Mouse (Mus musculus): ENCODE results near the gene Utp4. TPM values are rescaled to one million over a fixed set of nuclear protein-coding genes. Genes with fewer than 3 reads are reported as not detected.

The Utp4 gene
- total and polyA plus RNA-seq, 2 experiments: 8.0 to 14.9 TPM

DNA sequence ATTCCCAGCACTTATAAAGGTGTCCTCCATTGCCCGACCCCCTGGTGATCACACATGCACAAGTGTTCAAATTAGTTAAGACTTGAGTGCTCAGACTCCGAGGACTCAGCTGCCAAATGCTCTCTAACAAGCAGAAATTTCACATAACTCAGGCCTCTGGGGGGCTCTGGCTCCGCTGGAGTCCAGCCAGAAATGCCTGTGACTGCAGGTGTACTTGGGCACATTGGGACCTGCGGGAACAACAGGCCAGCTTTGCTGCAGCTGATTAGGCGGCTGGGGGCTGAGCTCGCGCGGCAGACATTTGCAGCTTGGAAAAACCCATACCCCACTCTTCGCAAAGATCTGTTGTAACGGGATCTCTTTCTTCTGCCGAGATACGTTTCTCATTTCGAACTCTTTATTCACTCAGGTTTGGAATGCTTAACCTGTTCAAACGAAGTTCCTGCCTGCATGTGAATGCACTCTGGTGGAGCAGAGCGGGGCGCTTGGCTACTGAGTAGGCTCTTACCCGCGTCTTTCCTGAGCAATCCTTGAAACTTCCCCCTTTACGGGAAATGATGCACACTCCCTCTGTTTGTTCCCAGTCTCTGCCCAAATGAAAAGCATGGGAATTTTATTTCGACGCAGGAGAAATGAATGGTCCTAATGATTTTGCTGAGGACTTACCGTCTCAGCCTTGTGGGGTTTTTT, 39.1 kb downstream of the Utp4 start:
- H3K4me1 ChIP-seq (ENCODE audit: control insufficient read depth, insufficient read depth, low read length): peaks cover 2% of the 10 kb centered on the region
- 36% methylated on average over 22 of the region's 22 CpGs for WGBS
- TF ChIP-seq POLR2A (IDR thresholded peaks at IDR 0.05; ENCODE audit: extremely low read depth, insufficient read depth, low read length) (no peak), CTCF (IDR thresholded peaks at IDR 0.05; ENCODE audit: low read depth, low read length) (no peak)
- no peak for DNase-seq (ENCODE audit: extremely low read depth, low read depth, low spot score)
- 0 out of 2 replicates have a peak overlapping the region, but pooled peaks have one; percentile 8 for H3K4me3 ChIP-seq (ENCODE audit: insufficient read depth, low read depth, low read length)
- H3K79me2 ChIP-seq (ENCODE audit: control insufficient read depth, insufficient read depth, low read length): peaks cover 4% of the 10 kb centered on the region; the same call in 1 of the 2 replicates
- H3K9ac ChIP-seq (ENCODE audit: low read depth, low read length): peak overlapping the region; percentile 42; the same call in 1 of the 2 replicates
- H3K27ac ChIP-seq (replicated peaks; ENCODE audit: insufficient read depth, low read depth, low read length): no peak overlapping the region
- H3K27me3 ChIP-seq (ENCODE audit: control insufficient read depth, insufficient read depth, low read length): no peaks in the 10 kb centered on the region
- H3K36me3 ChIP-seq (ENCODE audit: control insufficient read depth, insufficient read depth, low read length): no peaks in the 10 kb centered on the region

DNA sequence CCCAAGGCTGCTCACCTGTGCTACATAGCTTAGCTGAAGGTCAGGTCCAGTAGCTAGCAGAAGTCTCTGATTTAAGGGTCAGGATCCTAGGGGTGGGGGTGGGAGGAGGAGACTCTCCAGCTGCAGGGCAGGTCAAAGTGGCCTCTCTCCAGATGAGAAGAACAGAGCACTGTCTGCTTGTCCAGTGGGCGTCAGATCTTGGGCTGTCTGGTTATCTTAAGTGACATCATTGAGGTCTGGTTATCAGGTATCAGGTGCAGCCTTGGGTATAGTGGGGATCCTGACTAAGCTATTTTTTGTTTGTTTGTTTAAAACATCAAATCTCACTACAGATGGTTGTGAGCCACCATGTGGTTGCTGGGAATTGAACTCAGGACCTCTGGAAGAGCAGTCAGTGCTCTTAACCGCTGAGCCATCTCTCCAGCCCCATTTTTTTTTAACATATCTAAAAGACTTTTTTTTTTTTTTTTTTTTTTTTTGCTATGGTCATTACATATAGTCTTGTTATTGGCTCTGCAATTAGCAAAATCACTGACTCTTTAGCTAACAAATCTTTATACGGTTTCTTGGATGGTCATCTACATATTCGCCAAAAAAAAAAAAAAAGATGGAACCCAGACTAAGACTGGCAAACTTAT, 40.2 kb downstream of the Utp4 start:
- no peak overlapping the region for H3K9ac ChIP-seq (ENCODE audit: low read depth, low read length)
- 91% methylated on average over 4 of the region's 4 CpGs for WGBS
- H3K4me1 ChIP-seq (ENCODE audit: control insufficient read depth, insufficient read depth, low read length): peaks cover 2% of the 10 kb centered on the region
- no peak overlapping the region for H3K27ac ChIP-seq (replicated peaks; ENCODE audit: insufficient read depth, low read depth, low read length)
- no peak overlapping the region for H3K4me3 ChIP-seq (ENCODE audit: insufficient read depth, low read depth, low read length)
- DNase-seq (ENCODE audit: extremely low read depth, low read depth, low spot score): no peak
- H3K27me3 ChIP-seq (ENCODE audit: control insufficient read depth, insufficient read depth, low read length): no peaks in the 10 kb centered on the region
- H3K79me2 ChIP-seq (ENCODE audit: control insufficient read depth, insufficient read depth, low read length): peaks cover 9% of the 10 kb centered on the region; the same call in 1 of the 2 replicates
- no peaks in the 10 kb centered on the region for H3K36me3 ChIP-seq (ENCODE audit: control insufficient read depth, insufficient read depth, low read length)
- no peak for TF ChIP-seq CTCF (IDR thresholded peaks at IDR 0.05; ENCODE audit: low read depth, low read length)
- TF ChIP-seq POLR2A (IDR thresholded peaks at IDR 0.05; ENCODE audit: extremely low read depth, insufficient read depth, low read length): no peak

DNA sequence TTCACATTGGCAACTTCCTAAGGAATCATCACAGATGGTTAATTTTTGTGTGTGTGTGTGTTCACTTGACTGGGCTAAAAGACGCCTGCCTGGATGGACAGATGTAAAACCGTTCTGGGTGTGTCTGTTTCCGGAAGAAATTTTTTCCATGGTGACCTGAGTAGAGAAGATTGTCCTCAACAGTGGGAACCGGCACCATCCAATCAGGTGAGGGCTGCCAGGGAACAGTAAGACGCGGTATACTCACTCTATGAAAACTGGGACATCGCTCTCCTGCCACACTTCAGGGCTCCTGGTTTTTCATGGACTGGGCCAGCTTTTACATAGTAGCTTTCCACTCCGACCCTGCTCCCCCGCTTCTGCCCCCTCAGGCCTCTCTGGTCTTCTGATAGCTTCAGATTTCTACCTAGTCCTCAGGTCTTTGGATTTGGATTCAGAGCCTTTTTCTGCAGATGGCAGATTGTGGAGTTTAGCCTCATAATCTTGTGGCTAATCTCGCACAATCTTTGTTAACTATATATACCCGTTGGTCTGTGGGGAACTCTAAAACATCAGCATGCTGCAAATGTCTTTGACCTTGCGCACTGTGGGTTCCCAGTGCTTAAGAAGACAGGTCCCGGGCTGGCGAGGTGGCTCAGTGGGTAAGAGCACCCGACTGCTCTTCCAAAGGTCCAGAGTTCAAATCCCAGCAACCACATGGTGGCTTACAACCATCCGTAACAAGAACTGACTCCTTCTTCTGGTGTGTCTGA, 41.0 kb downstream of the Utp4 start:
- no peak overlapping the region for H3K4me3 ChIP-seq (ENCODE audit: insufficient read depth, low read depth, low read length)
- H3K36me3 ChIP-seq (ENCODE audit: control insufficient read depth, insufficient read depth, low read length): no peaks in the 10 kb centered on the region
- no peak for TF ChIP-seq CTCF (IDR thresholded peaks at IDR 0.05; ENCODE audit: low read depth, low read length)
- TF ChIP-seq POLR2A (IDR thresholded peaks at IDR 0.05; ENCODE audit: extremely low read depth, insufficient read depth, low read length): no peak
- no peak overlapping the region for H3K9ac ChIP-seq (ENCODE audit: low read depth, low read length)
- DNase-seq (ENCODE audit: extremely low read depth, low read depth, low spot score): no peak
- H3K79me2 ChIP-seq (ENCODE audit: control insufficient read depth, insufficient read depth, low read length): peaks cover 9% of the 10 kb centered on the region; the same call in 1 of the 2 replicates
- H3K4me1 ChIP-seq (ENCODE audit: control insufficient read depth, insufficient read depth, low read length): peaks cover 2% of the 10 kb centered on the region
- H3K27me3 ChIP-seq (ENCODE audit: control insufficient read depth, insufficient read depth, low read length): no peaks in the 10 kb centered on the region
- 90% methylated on average over 16 of the region's 16 CpGs for WGBS
- H3K27ac ChIP-seq (replicated peaks; ENCODE audit: insufficient read depth, low read depth, low read length): no peak overlapping the region

DNA sequence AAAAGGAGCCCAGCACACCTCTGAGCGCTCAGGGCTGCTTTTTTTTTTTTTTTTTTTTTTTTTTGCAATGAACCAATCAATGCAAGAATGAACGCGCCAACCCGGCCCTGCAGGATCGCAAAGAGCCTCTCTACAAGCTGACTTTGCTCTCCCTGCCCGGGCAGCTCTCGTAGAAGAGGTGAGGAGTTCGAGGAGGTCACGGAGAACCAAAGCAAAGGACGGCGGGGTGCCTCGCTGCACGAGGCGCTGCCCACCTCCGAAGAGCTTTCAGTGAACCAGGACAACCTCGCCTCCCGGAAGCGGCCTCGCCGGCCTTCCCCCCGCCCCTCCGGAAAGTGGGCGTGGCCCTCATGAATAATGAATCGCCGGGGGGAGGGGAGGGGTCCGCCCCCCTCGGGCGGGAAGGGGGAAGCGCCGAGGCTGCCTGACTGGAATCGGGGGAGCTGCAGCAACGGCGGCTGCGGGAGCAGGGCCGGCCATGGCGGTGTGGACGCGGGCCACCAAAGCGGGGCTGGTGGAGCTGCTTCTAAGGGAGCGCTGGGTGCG, 42.0 kb downstream of the Utp4 start, which contains the start of gene Sntb2:
Gene Sntb2, plus strand, starts transcription at position 427 of the 546 bp plus-strand sequence.
- Histone ChIP-seq H3K4me1 (ENCODE audit: control insufficient read depth, insufficient read depth, low read length) (peaks cover 2% of the 10 kb centered on the region), H3K27ac (replicated peaks; ENCODE audit: insufficient read depth, low read depth, low read length) (peak within 1 kb of the TSS; percentile 71), H3K79me2 (ENCODE audit: control insufficient read depth, insufficient read depth, low read length) (peaks cover 9% of the 10 kb centered on the region; the same call in 1 of the 2 replicates), H3K27me3 (ENCODE audit: control insufficient read depth, insufficient read depth, low read length) (no peaks in the 10 kb centered on the region), H3K36me3 (ENCODE audit: control insufficient read depth, insufficient read depth, low read length) (no peaks in the 10 kb centered on the region), H3K4me3 (ENCODE audit: insufficient read depth, low read depth, low read length) (peak within 1 kb of the TSS; percentile 79), H3K9ac (ENCODE audit: low read depth, low read length) (peak within 1 kb of the TSS; percentile 86)
- TF ChIP-seq POLR2A (IDR thresholded peaks at IDR 0.05; ENCODE audit: extremely low read depth, insufficient read depth, low read length) (0 out of 2 replicates have a peak, but pooled peaks have one; percentile 28), CTCF (IDR thresholded peaks at IDR 0.05; ENCODE audit: low read depth, low read length) (no peak)
- peak; percentile 75 for DNase-seq (ENCODE audit: extremely low read depth, low read depth, low spot score)
- WGBS: under 1% methylated on average over 41 of the region's 41 CpGs

DNA sequence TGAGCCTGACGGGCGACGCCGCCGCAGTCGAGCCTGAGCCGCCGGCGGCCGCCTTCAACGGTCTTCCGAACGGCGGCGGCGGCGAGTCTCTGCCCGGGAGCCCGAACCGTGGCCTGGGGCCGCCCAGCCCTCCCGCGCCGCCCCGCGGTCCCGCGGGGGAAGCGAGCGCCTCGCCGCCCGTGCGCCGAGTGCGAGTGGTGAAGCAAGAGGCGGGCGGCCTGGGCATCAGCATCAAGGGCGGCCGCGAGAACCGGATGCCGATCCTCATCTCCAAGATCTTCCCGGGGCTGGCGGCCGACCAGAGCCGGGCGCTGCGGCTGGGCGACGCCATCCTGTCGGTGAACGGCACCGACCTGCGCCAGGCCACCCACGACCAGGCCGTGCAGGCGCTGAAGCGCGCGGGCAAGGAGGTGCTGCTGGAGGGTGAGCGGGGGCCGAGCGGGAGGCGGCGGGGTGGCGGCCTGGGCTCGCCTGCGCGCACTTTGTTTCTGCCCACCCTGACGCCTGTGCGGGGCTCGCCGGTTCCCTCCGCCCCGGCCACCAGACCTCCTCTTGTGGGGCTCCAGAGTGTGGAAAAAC, 42.6 kb downstream of the Utp4 start:
- no peaks in the 10 kb centered on the region for H3K36me3 ChIP-seq (ENCODE audit: control insufficient read depth, insufficient read depth, low read length)
- no peak for DNase-seq (ENCODE audit: extremely low read depth, low read depth, low spot score)
- H3K9ac ChIP-seq (ENCODE audit: low read depth, low read length): peak overlapping the region; percentile 86
- no peaks in the 10 kb centered on the region for H3K27me3 ChIP-seq (ENCODE audit: control insufficient read depth, insufficient read depth, low read length)
- TF ChIP-seq CTCF (IDR thresholded peaks at IDR 0.05; ENCODE audit: low read depth, low read length) (no peak), POLR2A (IDR thresholded peaks at IDR 0.05; ENCODE audit: extremely low read depth, insufficient read depth, low read length) (no peak)
- H3K79me2 ChIP-seq (ENCODE audit: control insufficient read depth, insufficient read depth, low read length): peaks cover 9% of the 10 kb centered on the region; the same call in 1 of the 2 replicates
- under 1% methylated on average over 76 of the region's 76 CpGs for WGBS
- peaks cover 2% of the 10 kb centered on the region for H3K4me1 ChIP-seq (ENCODE audit: control insufficient read depth, insufficient read depth, low read length)
- peak overlapping the region; percentile 79 for H3K4me3 ChIP-seq (ENCODE audit: insufficient read depth, low read depth, low read length)
- H3K27ac ChIP-seq (replicated peaks; ENCODE audit: insufficient read depth, low read depth, low read length): peak overlapping the region; percentile 71

Data from liver, adult 2 months (tissue).